Mouse (Mus musculus): ENCODE results near the gene Nptx1. TPM values are rescaled to one million over a fixed set of nuclear protein-coding genes. Genes with fewer than 3 reads are reported as not detected.

Gene Nptx1
- polyA plus RNA-seq, 1 experiment from 2014 or later = 1.2 TPM

DNA sequence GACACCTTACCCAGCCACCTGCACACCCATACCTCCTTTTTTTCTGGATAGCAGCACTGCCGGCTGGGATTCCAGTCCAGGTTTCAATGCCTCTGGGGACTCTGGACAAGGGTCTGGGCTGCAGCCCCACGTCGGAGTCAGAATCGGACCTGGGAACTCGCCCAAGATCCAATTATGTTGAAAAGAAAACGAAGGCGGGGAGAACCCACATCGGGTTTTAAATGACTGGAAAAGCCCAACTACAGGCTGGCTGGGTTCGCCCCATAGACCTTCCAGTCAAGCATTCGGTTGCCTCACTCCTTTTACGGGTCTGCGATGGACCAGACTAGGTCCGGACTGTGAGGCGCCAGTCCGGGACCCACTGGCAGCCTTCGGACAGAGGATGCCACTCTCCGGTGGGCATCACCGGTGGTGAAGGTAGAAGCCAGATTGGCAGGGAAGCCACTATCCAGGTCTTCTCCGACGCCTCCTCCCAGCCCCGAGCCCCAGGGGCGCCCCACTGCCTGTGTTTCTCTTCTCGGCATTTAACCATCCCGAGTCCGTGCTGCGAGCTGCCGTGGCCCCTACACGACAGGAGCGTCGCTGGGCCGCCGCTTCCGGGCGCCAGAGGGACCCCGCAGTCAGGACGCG lies 1.3 kb upstream of the Nptx1 start:
- Histone ChIP-seq H3K27ac (no peak overlapping the region), H3K9me3 (no peaks in the 10 kb centered on the region), H3K36me3 (no peaks in the 10 kb centered on the region), H3K4me2 (peak overlapping the region; percentile 99), H3K9ac (no peak overlapping the region), H3K4me3 (peak overlapping the region; percentile 52), H3K4me1 (peaks cover 48% of the 10 kb centered on the region), H3K27me3 (peaks cover 91% of the 10 kb centered on the region)
- no peak for ATAC-seq (ENCODE audit: insufficient number of reproducible peaks, low FRiP score, low TSS enrichment, low read depth)
- 2% methylated on average over 37 of the region's 37 CpGs for whole genome bisulfite sequencing

DNA sequence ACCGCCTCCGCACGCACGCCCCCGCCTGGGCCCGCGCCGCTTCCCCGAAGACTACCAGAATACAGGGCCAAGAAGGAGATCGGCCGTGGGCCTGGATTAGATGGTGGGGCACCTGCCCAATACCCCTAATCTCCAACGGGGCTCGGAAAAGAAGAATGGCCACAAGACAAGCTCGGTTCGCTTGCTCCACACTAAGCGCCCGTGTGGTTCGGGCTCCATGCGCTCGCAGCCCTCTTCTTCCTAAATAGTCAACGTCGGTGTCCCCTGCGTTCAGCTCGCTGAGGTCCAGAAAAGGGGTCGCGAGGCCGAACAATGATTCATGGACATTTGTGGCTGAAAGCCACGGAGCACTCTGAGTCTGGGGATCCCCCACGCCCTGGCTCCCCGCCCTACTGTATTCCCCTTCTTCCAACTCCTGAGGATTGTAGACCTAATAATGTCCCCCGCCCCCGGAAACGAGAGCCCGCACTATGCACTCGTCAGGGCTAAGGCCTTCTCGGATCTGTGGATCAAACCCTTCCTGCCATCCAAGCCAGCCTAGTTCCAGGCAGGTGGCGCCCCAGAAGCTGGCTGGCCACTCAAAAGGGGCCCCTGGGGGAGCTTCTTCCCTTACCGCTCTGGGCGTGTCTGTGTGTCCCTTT lies 518 bp upstream of the Nptx1 start:
- Histone ChIP-seq H3K36me3 (no peaks in the 10 kb centered on the region), H3K4me2 (peak overlapping the region; percentile 99), H3K4me3 (peak overlapping the region; percentile 52), H3K4me1 (peaks cover 45% of the 10 kb centered on the region), H3K27ac (no peak overlapping the region), H3K9me3 (no peaks in the 10 kb centered on the region), H3K27me3 (peaks cover 98% of the 10 kb centered on the region), H3K9ac (0 out of 2 replicates have a peak overlapping the region, but pooled peaks have one; percentile 37)
- ATAC-seq (ENCODE audit: insufficient number of reproducible peaks, low FRiP score, low TSS enrichment, low read depth) = no peak
- under 1% methylated on average over 38 of the region's 39 CpGs for WGBS

DNA sequence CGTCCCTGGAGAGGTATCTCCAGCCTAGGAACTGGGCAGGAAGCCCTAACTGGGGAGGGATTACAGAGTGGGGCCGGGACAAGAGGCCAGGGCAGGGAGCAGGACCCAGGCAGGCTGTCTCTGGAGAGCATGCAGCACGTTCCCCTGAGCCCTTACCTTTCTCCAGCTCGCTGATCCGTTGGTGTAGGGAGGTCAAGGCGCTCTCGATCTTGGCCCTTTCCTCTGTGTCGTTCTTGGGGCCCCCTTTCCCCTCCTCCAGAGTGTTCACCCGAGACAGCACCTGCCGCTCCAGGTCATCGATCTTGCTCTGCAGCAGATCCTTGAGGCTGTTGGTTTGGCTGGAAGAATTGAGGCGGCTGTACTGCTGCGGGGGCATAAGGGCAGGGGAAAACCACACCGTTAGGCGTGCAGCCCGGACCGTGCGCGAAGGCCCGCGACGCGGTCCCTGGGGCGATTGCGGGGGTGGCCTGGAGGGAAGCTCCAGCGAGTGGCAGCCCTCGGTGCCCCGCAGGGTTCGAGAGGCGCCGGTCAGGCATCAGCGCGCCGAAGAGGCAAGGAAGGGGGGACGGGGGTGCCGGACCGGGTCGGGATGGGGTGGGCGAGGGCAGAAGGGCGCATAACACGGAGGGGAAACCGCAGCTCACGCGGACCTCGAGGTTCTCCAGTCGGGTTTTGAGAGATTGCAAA lies 914 bp downstream of the Nptx1 start:
- peak overlapping the region; percentile 52 for H3K4me3 ChIP-seq
- no peak overlapping the region for H3K9ac ChIP-seq
- peaks cover 99% of the 10 kb centered on the region for H3K27me3 ChIP-seq
- no peak for ATAC-seq (ENCODE audit: insufficient number of reproducible peaks, low FRiP score, low TSS enrichment, low read depth)
- no peaks in the 10 kb centered on the region for H3K9me3 ChIP-seq
- peak overlapping the region; percentile 99 for H3K4me2 ChIP-seq
- WGBS = 2% methylated on average over 46 of the region's 46 CpGs
- no peak overlapping the region for H3K27ac ChIP-seq
- no peaks in the 10 kb centered on the region for H3K36me3 ChIP-seq
- peaks cover 40% of the 10 kb centered on the region for H3K4me1 ChIP-seq

DNA sequence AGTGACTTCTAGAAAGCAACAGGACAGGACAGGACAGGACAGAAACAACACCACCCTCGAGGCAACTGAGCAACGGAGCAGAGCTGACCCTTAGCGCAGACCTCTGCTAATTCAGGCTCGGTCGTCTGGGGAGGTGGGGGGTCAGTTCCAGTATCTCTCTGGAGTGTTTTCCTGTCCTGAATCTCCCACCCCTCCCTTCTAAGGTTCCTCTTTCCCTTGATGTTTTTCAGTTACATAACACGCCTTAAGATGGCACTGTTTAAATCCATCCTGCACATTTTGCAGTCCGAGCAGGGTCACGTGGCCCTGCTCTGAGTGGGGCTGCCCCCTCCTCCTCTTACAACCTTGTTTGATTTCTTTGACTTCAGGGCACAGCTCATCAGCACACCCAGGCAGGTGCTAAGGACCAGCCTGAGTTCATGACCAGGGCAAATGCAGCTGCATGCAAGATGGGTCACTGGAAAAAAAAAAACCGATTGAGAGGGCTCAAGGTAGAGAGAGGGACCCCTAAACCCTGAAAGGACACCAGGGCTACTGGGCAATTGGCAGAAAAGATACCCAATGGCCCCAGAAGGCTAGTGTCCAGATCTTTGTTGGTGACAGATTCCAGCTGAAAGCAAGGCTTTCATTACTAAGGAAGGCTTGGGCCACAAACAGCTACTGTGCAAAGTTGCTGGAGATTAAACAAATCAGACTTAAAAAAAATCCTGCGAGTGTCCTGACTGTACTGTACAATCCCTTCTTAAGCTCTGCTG lies 1.6 kb downstream of the Nptx1 start:
- 6% methylated on average over 10 of the region's 10 CpGs for WGBS
- H3K4me3 ChIP-seq = peak overlapping the region; percentile 52
- H3K9ac ChIP-seq = no peak overlapping the region

DNA sequence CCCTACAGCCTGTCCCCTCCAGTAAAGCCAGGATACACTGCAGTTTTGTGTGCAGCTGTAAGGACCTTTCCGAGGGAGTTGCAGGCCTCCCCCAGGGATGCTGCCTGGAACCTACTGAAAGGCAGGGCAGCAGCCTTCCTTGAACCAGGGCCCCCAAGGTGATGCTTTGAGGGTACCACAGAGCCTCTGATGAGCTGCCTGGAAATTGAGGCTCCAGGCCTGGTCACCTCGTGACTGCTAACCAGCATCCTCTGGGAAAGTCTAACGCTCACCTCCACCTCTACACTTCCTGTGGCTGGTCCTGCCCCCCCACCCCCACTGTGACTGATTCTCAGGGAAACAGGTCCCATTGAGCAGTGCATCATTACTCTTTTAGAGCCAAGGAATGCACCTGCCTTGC lies 2.3 kb downstream of the Nptx1 start:
- Histone ChIP-seq H3K27me3 (peaks cover 99% of the 10 kb centered on the region), H3K4me2 (no peak overlapping the region), H3K36me3 (no peaks in the 10 kb centered on the region), H3K4me3 (no peak overlapping the region), H3K9ac (no peak overlapping the region), H3K27ac (no peak overlapping the region), H3K4me1 (peaks cover 40% of the 10 kb centered on the region), H3K9me3 (no peaks in the 10 kb centered on the region)
- ATAC-seq (ENCODE audit: insufficient number of reproducible peaks, low FRiP score, low TSS enrichment, low read depth) = no peak
- WGBS = 54% methylated on average over 3 of the region's 3 CpGs

More for the DNA sequence above, 1.6 kb downstream of the Nptx1 start:
- H3K4me2 ChIP-seq = peak overlapping the region; percentile 99
- H3K27me3 ChIP-seq = peaks cover 99% of the 10 kb centered on the region
- no peak overlapping the region for H3K27ac ChIP-seq
- H3K4me1 ChIP-seq = peaks cover 40% of the 10 kb centered on the region
- H3K9me3 ChIP-seq = no peaks in the 10 kb centered on the region
- H3K36me3 ChIP-seq = no peaks in the 10 kb centered on the region
- no peak for ATAC-seq (ENCODE audit: insufficient number of reproducible peaks, low FRiP score, low TSS enrichment, low read depth)

DNA sequence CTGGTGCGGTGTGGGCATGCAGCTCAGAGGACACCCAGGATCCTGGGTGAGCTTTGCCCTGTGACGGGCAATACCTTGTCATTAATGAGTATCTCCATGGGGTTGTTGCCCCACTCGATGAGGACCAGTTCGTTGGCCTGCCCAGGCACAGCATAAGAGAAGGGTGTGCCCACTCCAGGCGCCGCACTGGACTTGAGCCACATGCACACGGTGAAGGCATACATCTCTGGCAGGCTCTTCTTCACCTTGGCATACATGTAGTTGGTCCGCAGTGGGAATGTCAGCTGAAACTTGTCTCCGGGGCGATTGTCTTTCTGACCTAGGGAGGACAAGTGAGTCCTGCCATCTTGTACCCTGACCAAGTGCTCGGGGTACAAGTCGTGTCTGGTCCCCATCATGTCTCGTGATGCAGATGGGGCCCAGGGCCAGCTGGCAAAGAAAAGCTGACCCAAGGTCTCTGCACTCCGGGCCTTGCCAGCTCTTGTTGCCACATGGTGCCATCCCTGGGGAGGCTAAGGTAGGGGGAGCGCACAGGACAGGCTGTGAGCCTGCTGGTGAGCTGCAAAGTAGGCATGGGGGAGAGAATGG lies 2.9 kb downstream of the Nptx1 start:
- Histone ChIP-seq H3K4me2 (no peak overlapping the region), H3K4me3 (no peak overlapping the region), H3K36me3 (no peaks in the 10 kb centered on the region), H3K9ac (no peak overlapping the region), H3K4me1 (peaks cover 39% of the 10 kb centered on the region), H3K9me3 (no peaks in the 10 kb centered on the region), H3K27me3 (peaks cover 99% of the 10 kb centered on the region), H3K27ac (no peak overlapping the region)
- 82% methylated on average over 15 of the region's 15 CpGs for WGBS
- ATAC-seq (ENCODE audit: insufficient number of reproducible peaks, low FRiP score, low TSS enrichment, low read depth) = no peak

DNA sequence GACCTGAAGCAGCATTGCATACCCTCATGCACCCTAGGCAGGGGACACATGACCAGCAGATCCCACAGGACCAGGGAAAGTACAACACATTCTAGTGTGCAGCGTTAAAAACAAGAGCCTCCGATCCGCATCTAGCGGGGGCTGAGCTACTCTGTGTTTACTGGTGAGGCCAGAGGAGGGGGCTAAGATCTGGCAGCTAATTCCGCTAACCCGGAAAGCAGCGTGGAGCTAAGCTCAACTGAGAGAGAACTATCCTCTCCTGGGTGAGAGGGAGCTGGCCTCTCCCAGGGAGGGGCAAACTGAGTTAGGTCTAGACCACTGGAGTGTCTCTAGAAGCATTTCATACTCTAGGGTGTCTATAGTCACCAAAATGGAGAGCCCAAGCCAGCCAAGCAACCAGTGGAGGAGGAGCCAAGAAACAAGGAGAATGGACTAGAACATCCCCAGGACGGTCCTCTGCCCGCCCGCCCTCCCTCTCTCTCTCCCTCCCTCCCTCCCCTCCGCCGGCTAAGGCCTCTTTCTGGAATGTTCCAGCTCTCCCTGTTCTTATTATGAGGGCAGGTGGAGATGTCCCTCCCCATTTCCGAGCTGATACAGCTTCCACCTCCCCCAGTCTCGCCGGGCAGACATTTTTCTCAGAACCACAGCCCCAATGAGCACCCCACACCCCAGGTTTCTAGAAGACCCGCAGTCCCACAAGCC lies 3.6 kb downstream of the Nptx1 start:
- H3K27ac ChIP-seq = no peak overlapping the region
- H3K36me3 ChIP-seq = no peaks in the 10 kb centered on the region
- no peak overlapping the region for H3K9ac ChIP-seq
- H3K4me1 ChIP-seq = peaks cover 33% of the 10 kb centered on the region
- no peak overlapping the region for H3K4me3 ChIP-seq
- no peak for ATAC-seq (ENCODE audit: insufficient number of reproducible peaks, low FRiP score, low TSS enrichment, low read depth)
- no peak overlapping the region for H3K4me2 ChIP-seq
- H3K9me3 ChIP-seq = no peaks in the 10 kb centered on the region
- 48% methylated on average over 16 of the region's 16 CpGs for WGBS
- H3K27me3 ChIP-seq = peaks cover 93% of the 10 kb centered on the region

DNA sequence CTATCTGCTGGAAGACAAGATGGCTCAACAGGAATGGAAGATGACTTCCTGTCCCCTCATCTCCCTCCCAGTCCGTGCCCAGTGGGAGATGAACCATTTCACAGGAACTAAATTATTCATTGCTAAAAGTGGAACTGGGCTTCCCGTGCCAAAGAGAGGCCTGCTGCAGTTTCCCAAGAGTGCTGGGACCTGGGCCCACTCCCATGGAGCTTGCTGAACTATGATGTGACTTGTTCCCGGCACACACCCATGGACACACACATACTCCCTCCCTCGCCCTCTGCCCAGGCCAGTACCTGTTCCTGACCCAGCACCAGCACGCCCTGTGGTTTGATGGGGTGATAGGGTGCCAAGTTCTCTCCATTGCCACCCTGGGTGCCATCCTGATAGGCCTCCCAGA lies 4.7 kb downstream of the Nptx1 start:
- H3K4me3 ChIP-seq = no peak overlapping the region
- H3K4me1 ChIP-seq = peaks cover 22% of the 10 kb centered on the region
- H3K4me2 ChIP-seq = no peak overlapping the region
- H3K27ac ChIP-seq = no peak overlapping the region
- 81% methylated on average over 5 of the region's 5 CpGs for WGBS
- peaks cover 83% of the 10 kb centered on the region for H3K27me3 ChIP-seq
- no peak for ATAC-seq (ENCODE audit: insufficient number of reproducible peaks, low FRiP score, low TSS enrichment, low read depth)
- no peaks in the 10 kb centered on the region for H3K9me3 ChIP-seq
- no peak overlapping the region for H3K9ac ChIP-seq
- no peaks in the 10 kb centered on the region for H3K36me3 ChIP-seq

DNA sequence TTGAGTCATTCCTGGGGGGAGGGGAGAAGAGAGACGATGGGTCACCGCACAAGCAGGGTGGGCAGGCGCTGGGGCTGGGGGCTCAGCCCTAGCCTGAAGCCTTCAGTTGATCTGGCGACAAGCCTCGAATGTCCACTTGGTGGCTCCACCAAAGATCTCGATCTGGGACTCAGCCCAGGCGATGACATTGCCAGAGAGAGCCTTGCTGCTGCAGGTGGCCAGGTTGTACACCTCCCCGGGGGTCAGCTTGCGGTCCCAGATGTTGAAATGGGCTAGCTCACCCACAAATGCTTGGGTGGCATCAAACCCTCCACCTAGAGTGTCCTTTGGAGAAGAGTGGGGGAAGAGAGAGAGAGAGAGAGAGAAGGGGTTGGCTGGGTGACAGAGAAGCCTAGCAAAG lies 5.2 kb downstream of the Nptx1 start:
- no peaks in the 10 kb centered on the region for H3K9me3 ChIP-seq
- H3K9ac ChIP-seq = no peak overlapping the region
- H3K27me3 ChIP-seq = peaks cover 78% of the 10 kb centered on the region
- no peak overlapping the region for H3K4me2 ChIP-seq
- no peak overlapping the region for H3K4me3 ChIP-seq
- peaks cover 17% of the 10 kb centered on the region for H3K4me1 ChIP-seq
- ATAC-seq (ENCODE audit: insufficient number of reproducible peaks, low FRiP score, low TSS enrichment, low read depth) = no peak
- H3K36me3 ChIP-seq = no peaks in the 10 kb centered on the region
- no peak overlapping the region for H3K27ac ChIP-seq
- 53% methylated on average over 9 of the region's 9 CpGs for WGBS

DNA sequence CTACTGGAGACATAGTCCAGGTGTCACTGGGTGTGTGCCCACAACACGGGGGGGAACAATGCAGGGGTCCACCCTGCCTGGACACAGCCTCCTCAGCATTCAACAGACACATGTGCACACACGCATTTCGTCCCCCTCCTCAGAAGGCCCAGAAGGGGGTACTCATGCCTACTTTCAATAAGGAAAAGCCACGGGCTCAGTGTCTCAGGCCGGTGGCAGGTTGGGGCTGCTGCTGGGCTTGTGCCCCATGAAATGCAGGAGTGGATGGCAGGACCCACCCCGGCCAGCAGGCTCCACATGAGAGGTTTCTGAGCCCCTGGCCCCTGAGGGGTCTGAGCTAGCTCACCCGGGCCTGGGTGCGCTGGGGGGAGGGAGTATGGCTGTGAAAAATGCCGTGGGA lies 6.5 kb downstream of the Nptx1 start:
- no peak overlapping the region for H3K9ac ChIP-seq
- H3K4me2 ChIP-seq = no peak overlapping the region
- no peak overlapping the region for H3K4me3 ChIP-seq
- 73% methylated on average over 9 of the region's 9 CpGs for WGBS
- H3K27ac ChIP-seq = no peak overlapping the region
- H3K36me3 ChIP-seq = no peaks in the 10 kb centered on the region
- H3K9me3 ChIP-seq = no peaks in the 10 kb centered on the region
- peaks cover 65% of the 10 kb centered on the region for H3K27me3 ChIP-seq
- no peak for ATAC-seq (ENCODE audit: insufficient number of reproducible peaks, low FRiP score, low TSS enrichment, low read depth)
- 0 out of 2 replicates have a peak, but pooled peaks cover 5% of the 10 kb centered on the region for H3K4me1 ChIP-seq

DNA sequence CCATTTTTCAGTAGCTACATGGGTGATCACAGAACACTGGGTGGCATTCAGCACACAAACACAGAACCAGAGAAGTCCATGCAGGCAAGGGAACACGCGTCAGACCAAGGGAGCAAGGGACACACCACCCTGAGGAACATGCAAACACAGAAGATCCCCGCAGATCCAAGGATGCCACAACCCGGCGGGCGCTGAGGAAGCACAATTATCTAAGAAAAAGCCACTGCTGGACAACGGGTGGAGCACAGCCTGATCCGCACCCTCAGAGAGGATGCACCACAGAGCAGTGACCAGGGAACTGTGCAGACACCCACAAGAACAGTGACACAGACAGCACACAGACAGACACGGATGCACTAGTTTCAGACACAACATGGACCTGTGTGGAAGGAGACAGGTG lies 7.0 kb downstream of the Nptx1 start:
- 77% methylated on average over 9 of the region's 9 CpGs for WGBS
- no peak overlapping the region for H3K4me2 ChIP-seq
- no peaks in the 10 kb centered on the region for H3K36me3 ChIP-seq
- ATAC-seq (ENCODE audit: insufficient number of reproducible peaks, low FRiP score, low TSS enrichment, low read depth) = no peak
- no peaks in the 10 kb centered on the region for H3K9me3 ChIP-seq
- H3K27me3 ChIP-seq = peaks cover 60% of the 10 kb centered on the region
- no peaks in the 10 kb centered on the region for H3K4me1 ChIP-seq
- H3K9ac ChIP-seq = no peak overlapping the region
- no peak overlapping the region for H3K27ac ChIP-seq
- no peak overlapping the region for H3K4me3 ChIP-seq

Measured in limb, embryonic 15.5 days (tissue).